Mouse (Mus musculus) hindbrain, embryonic 11.5 days (tissue): ENCODE measurements around the gene Mrps18b. TPM values are rescaled to one million over a fixed set of nuclear protein-coding genes. Genes with fewer than 3 reads are reported as not detected.

Experiments
- microRNA counts: library from miRNA; unstranded; fragments of <30 nt; microRNA quantifications from one replicate; lab custom pipeline; 2015
- polyA plus RNA-seq: library from polyadenylated mRNA; unstranded; fragments of >200 nt; fragmentation: Nextera tagmentation; extraction: Ambion mirVana; gene quantifications from 2 replicates; pipeline ENCODE4 v1.2.1, GENCODE M21; 2014

Mrps18b gene
- polyA plus RNA-seq, 1 experiment from 2014 or later: 67.4 TPM

MicroRNAs encoded within 50 kb of the gene (microRNA counts, 519-probe panel; counts per million panel counts)
- not detected for microRNA mmu-miR-1894-3p (lab: Ali Mortazavi, UCI)
- not detected for microRNA mmu-miR-1894-5p (lab: Ali Mortazavi, UCI)
- not detected for microRNA mmu-miR-877 (lab: Ali Mortazavi, UCI)

Other genes with a start within 250 kb of the Mrps18b start
- 6.9 and 8.7 TPM in 2 replicates for gene Vars2, start 248.8 kb downstream of the Mrps18b start, polyA plus RNA-seq
- gene Gtf2h4, start 242.7 kb downstream of the Mrps18b start, polyA plus RNA-seq: 37.8 and 41.4 TPM in 2 replicates
- 69.9 and 78.8 TPM in 2 replicates for gene Ddr1, start 211.8 kb downstream of the Mrps18b start, polyA plus RNA-seq
- 3.6 and 4.0 TPM in 2 replicates for gene Ier3, start 94.7 kb downstream of the Mrps18b start, polyA plus RNA-seq
- gene Flot1, start 93.2 kb downstream of the Mrps18b start, polyA plus RNA-seq: 48.1 and 50.0 TPM in 2 replicates
- gene Tubb5, start 78.1 kb downstream of the Mrps18b start, polyA plus RNA-seq: 1,599 and 1,667 TPM in 2 replicates
- gene Mdc1, start 74.9 kb downstream of the Mrps18b start, polyA plus RNA-seq: 16.8 and 17.3 TPM in 2 replicates
- 49.2 and 51.0 TPM in 2 replicates for gene Nrm, start 55.1 kb downstream of the Mrps18b start, polyA plus RNA-seq
- 27.6 and 31.3 TPM in 2 replicates for gene Ppp1r18, start 50.8 kb downstream of the Mrps18b start, polyA plus RNA-seq
- 33.5 and 39.8 TPM in 2 replicates for gene Dhx16, start 36.6 kb downstream of the Mrps18b start, polyA plus RNA-seq
- gene 2310061I04Rik, start 19.0 kb downstream of the Mrps18b start, polyA plus RNA-seq: 23.6 and 25.2 TPM in 2 replicates
- gene Atat1, start 6.3 kb downstream of the Mrps18b start, polyA plus RNA-seq: 200 and 243 TPM in 2 replicates
- 42.6 and 49.8 TPM in 2 replicates for gene Ppp1r10, start within 50 bp of the Mrps18b start, polyA plus RNA-seq
- gene Abcf1, start 53.4 kb upstream of the Mrps18b start, polyA plus RNA-seq: 97.8 and 117 TPM in 2 replicates
- gene Gnl1, start 63.5 kb upstream of the Mrps18b start, polyA plus RNA-seq: 28.0 and 29.8 TPM in 2 replicates
- gene Prr3, start 63.8 kb upstream of the Mrps18b start, polyA plus RNA-seq: 39.6 and 45.2 TPM in 2 replicates
- 4.1 and 5.9 TPM in 2 replicates for gene H2-T24, start 104.2 kb upstream of the Mrps18b start, polyA plus RNA-seq
- gene H2-T23, start 116.5 kb upstream of the Mrps18b start, polyA plus RNA-seq: 3.0 and 4.0 TPM in 2 replicates
- 7.0 and 8.3 TPM in 2 replicates for gene H2-T22, start 126.4 kb upstream of the Mrps18b start, polyA plus RNA-seq
- not detected in 2 replicates for gene Gm6034, start 126.6 kb upstream of the Mrps18b start, polyA plus RNA-seq
- gene Gm11127, start 142.0 kb upstream of the Mrps18b start, polyA plus RNA-seq: not detected in 2 replicates
- not detected in 2 replicates for gene Gm19684, start 205.3 kb upstream of the Mrps18b start, polyA plus RNA-seq
- gene Gm7030, start 213.0 kb upstream of the Mrps18b start, polyA plus RNA-seq: not detected in 2 replicates